Mouse (Mus musculus) liver, embryonic 14.5 days (tissue): ENCODE measurements around the gene C87436. TPM values are rescaled to one million over a fixed set of nuclear protein-coding genes. Genes with fewer than 3 reads are reported as not detected.

Source experiments
- ATAC-seq: fragments of 200-750 bp; cut with Nextera tagmentation; 2 replicates; pipeline ENCODE4 v1.8.0; 2017; ENCODE audit warnings: moderate number of reproducible peaks, mild to moderate bottlenecking, moderate library complexity; ENCODE audit not compliant: insufficient read depth
- DNase-seq, 3 experiments: peaks; one replicate each; pipeline ENCODE4 v3.0.0-alpha.2; 2012 to 2013; ENCODE audit warnings: low read depth in 3 of 3, low spot score in 3 of 3
- H3K27ac ChIP-seq: fragments of 300-500 bp; sonication (generic); 2 replicates; pipeline ENCODE4 v1.5.1; 2014; ENCODE audit warnings: moderate library complexity, mild to moderate bottlenecking, control low read depth, inconsistent platforms
- H3K27me3 ChIP-seq: fragments of 300-500 bp; sonication (generic); 2 replicates; pipeline ENCODE4 v1.6.1; 2014; ENCODE audit warnings: mild to moderate bottlenecking, low read length, moderate library complexity; ENCODE audit not compliant: control insufficient read depth, insufficient read depth
- H3K36me3 ChIP-seq: fragments of 300-500 bp; sonication (generic); replicated peaks from 2 replicates; pipeline ENCODE4 v1.6.1; 2014; ENCODE audit warnings: low read depth; ENCODE audit not compliant: control insufficient read depth, insufficient read depth
- H3K4me1 ChIP-seq, 2 experiments: fragments of 200-500 bp in 1 of 2; fragments of 300-500 bp in 1 of 2; sonication (generic) in 1 of 2; replicated peaks; 2 replicates each; pipeline ENCODE4 v1.6.1; 2012 to 2014; ENCODE audit warnings: antibody characterized with exemption in 1 of 2, inconsistent platforms in 1 of 2, low read length in 1 of 2; ENCODE audit not compliant: control insufficient read depth in 2 of 2, insufficient read depth in 2 of 2
- H3K4me2 ChIP-seq: fragments of 300-500 bp; sonication (generic); 2 replicates; pipeline ENCODE4 v1.6.1; 2014; ENCODE audit warnings: low read depth, mild to moderate bottlenecking, control low read depth, moderate library complexity
- H3K4me3 ChIP-seq, 2 experiments: fragments of 200-500 bp in 1 of 2; fragments of 300-500 bp in 1 of 2; sonication (generic) in 1 of 2; 2 replicates each; pipeline ENCODE4 v1.5.1; 2012 to 2014; ENCODE audit warnings: low read depth in 2 of 2, low read length in 2 of 2, mild to moderate bottlenecking in 2 of 2, control low read depth in 1 of 2, inconsistent platforms in 1 of 2, moderate library complexity in 1 of 2; ENCODE audit not compliant: insufficient read depth in 1 of 2
- H3K9ac ChIP-seq: fragments of 300-500 bp; sonication (generic); replicated peaks from 2 replicates; pipeline ENCODE4 v1.6.1; 2014; ENCODE audit warnings: mild to moderate bottlenecking, control low read depth, moderate library complexity
- H3K9me3 ChIP-seq: fragments of 300-500 bp; sonication (generic); 2 replicates; pipeline ENCODE4 v1.6.1; 2016; ENCODE audit warnings: low read length, mixed read lengths; ENCODE audit not compliant: control insufficient read depth
- CTCF ChIP-seq: IDR thresholded peaks from 2 replicates; pipeline ENCODE4 v1.5.1; 2016; ENCODE audit warnings: antibody characterized with exemption, low read depth, control low read depth
- EP300 ChIP-seq: IDR thresholded peaks from 2 replicates; pipeline ENCODE4 v1.6.1; 2016; ENCODE audit warnings: antibody characterized with exemption, low read depth
- WGBS: fragments of 180-500 bp; shearing (Covaris S2); extraction: QIAGEN DNeasy Blood & Tissue Kit; methylation state at CpG from one replicate; pipeline ENCODE4 v1.1.7; 2014; ENCODE audit not compliant: insufficient replicate concordance; 5-methylcytosine and 5-hydroxymethylcytosine counted together
- polyA plus RNA-seq, 2 experiments: library from polyadenylated mRNA; depleted of rRNA in 1 of 2; stranded (reverse) in 1 of 2; unstranded in 1 of 2; fragments of >200 nt; fragmentation: Nextera tagmentation in 1 of 2; extraction: Ambion mirVana in 1 of 2; gene quantifications; 2 replicates each; pipeline versions ENCODE4 v1.2.1 to v1.2.3; 2012 to 2014

Gene C87436
- polyA plus RNA-seq, 2 experiments: 6.2 to 10.5 TPM

GRCm38 (mm10) chr6:86507116-86507515 is 68.9 kb downstream of the C87436 start:
- DNase-seq: no peak
- no peak overlapping the region for H3K4me3 ChIP-seq
- no peaks in the 10 kb centered on the region for H3K36me3 ChIP-seq
- TF ChIP-seq CTCF: no peak
- no peak for TF ChIP-seq EP300
- H3K9me3 ChIP-seq: no peaks in the 10 kb centered on the region
- H3K27me3 ChIP-seq: no peaks in the 10 kb centered on the region
- no peak overlapping the region for H3K27ac ChIP-seq
- ATAC-seq: no peak
- H3K4me2 ChIP-seq: no peak overlapping the region
- H3K9ac ChIP-seq: no peak overlapping the region
- H3K4me1 ChIP-seq: peaks cover 8 to 15% of the 10 kb centered on the region in 2 experiments

GRCm38 (mm10) chr6:86508736-86509135 is 70.6 kb downstream of the C87436 start:
- Histone ChIP-seq H3K4me2 (no peak overlapping the region), H3K27me3 (no peaks in the 10 kb centered on the region), H3K27ac (no peak overlapping the region), H3K4me1 (peaks cover 8 to 15% of the 10 kb centered on the region in 2 experiments), H3K9ac (no peak overlapping the region), H3K9me3 (no peaks in the 10 kb centered on the region), H3K36me3 (no peaks in the 10 kb centered on the region), H3K4me3 (no peak overlapping the region)
- WGBS: 63% methylated on average over 3 of the region's 3 CpGs
- DNase-seq (no peak), ATAC-seq (no peak)
- TF ChIP-seq CTCF (no peak), EP300 (no peak)

DNA sequence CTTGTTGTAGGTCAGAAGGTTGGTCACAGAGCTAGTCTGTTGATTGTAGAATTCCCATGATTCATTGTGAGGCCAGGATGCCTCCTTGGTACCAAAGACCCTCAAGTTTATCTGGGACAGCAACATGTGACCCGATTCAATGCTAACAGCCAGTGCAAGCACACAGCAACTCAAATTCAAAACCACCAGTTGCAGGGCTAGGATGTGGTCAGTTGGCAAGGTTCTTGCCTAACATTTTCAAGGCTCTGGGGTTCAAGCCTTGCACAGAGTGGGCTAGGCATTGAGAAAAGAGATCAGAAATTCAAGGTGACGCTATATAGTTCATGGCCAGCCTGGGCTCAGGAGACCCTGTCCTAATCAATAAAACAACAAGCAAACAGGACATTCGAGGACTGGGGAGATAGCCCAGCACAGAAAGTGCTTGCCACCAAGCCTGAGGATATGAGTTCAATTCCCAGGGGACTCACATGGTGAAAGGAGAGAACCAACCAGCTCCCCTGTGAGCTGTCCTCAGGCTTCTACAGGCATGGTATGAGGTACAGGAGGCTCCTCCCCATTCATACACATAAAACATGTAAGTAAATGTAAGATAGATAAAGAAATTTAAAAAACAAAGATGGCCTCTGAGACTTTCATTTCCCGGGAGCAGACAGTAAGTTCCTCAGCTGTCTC is 71.2 kb downstream of the C87436 start:
- Histone ChIP-seq H3K36me3 (no peaks in the 10 kb centered on the region), H3K27me3 (no peaks in the 10 kb centered on the region), H3K27ac (no peak overlapping the region), H3K4me2 (no peak overlapping the region), H3K9me3 (no peaks in the 10 kb centered on the region), H3K4me1 (peaks cover 8 to 15% of the 10 kb centered on the region in 2 experiments), H3K4me3 (no peak overlapping the region), H3K9ac (no peak overlapping the region)
- 46% methylated on average over 4 of the region's 4 CpGs for WGBS
- ATAC-seq (peak; percentile 28; the same call in 1 of the 2 replicates), DNase-seq (no peak)
- no peak for TF ChIP-seq EP300
- TF ChIP-seq CTCF: no peak

DNA sequence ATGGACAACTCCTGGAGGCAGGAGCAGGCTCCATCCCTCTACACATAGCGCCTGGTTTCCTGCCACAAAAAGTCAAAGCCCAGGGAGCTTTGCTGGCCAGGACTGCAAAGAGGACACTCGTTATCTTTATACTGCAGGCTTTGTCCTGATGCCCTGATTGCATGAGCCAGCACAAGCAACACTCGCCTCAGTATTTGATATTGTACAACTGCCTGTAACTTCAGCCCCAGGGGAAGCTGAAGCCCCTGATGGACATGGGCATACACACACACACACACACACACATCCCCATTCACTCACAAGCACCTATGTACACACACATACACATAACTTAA is 71.7 kb downstream of the C87436 start:
- WGBS: 17% methylated on average over 3 of the region's 3 CpGs
- no peaks in the 10 kb centered on the region for H3K9me3 ChIP-seq
- no peak overlapping the region for H3K4me3 ChIP-seq
- H3K36me3 ChIP-seq: no peaks in the 10 kb centered on the region
- no peak overlapping the region for H3K4me2 ChIP-seq
- peak; percentile 44 to 46 (median 46) for DNase-seq
- TF ChIP-seq CTCF (no peak), EP300 (peak; percentile 64)
- H3K4me1 ChIP-seq: peaks cover 8 to 15% of the 10 kb centered on the region in 2 experiments
- peak; percentile 73; the same call in 1 of the 2 replicates for ATAC-seq
- no peaks in the 10 kb centered on the region for H3K27me3 ChIP-seq
- no peak overlapping the region for H3K9ac ChIP-seq
- H3K27ac ChIP-seq: no peak overlapping the region

GRCm38 (mm10) chr6:86510979-86511378 is 72.8 kb downstream of the C87436 start:
- no peak for ATAC-seq
- 52% methylated on average over 4 of the region's 4 CpGs for WGBS
- no peak for DNase-seq
- no peaks in the 10 kb centered on the region for H3K9me3 ChIP-seq
- TF ChIP-seq CTCF (no peak), EP300 (no peak)
- no peak overlapping the region for H3K9ac ChIP-seq
- H3K4me1 ChIP-seq: peaks cover 8 to 13% of the 10 kb centered on the region in 2 experiments
- no peak overlapping the region for H3K4me3 ChIP-seq
- H3K27ac ChIP-seq: no peak overlapping the region
- no peaks in the 10 kb centered on the region for H3K27me3 ChIP-seq
- H3K36me3 ChIP-seq: no peaks in the 10 kb centered on the region
- no peak overlapping the region for H3K4me2 ChIP-seq
